Mouse (Mus musculus) c-Kit-positive CD71-positive TER-119-negative erythroid progenitor cells, embryonic 14.5 days (primary cell): ENCODE results near the gene Dtnb.

Source experiments
- DNase-seq: peaks from one replicate; pipeline ENCODE4 v3.0.0-alpha.2; 2013; ENCODE audit warnings: low read depth

The Dtnb gene

GRCm38 (mm10) chr12:3732623-3733265, 160.6 kb downstream of the Dtnb start:
- no peak for DNase-seq

DNA sequence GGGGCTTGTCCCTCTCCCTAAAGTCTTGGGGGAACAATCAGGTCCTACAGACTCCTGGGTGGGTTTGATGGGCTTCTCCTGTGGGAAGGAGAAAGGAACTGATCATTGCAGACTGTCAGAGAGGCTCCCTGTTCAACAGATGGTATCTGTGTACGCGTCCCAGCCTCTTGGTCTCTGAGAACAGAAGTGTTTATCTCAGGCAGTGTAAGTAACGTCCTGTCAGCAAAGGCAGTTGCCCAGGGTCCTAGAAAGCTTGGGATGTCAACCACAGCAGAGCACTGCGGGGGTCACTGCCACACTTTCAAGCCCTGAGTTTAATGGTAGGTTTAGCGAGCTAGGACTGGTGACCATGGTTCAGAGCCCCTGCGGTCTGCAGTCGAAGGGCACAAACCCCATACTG, 161.1 kb downstream of the Dtnb start:
- no peak for DNase-seq

- no peak for DNase-seq
These were observed 164.8 kb downstream of the Dtnb start for GRCm38 (mm10) chr12:3737009-3737408.

DNA sequence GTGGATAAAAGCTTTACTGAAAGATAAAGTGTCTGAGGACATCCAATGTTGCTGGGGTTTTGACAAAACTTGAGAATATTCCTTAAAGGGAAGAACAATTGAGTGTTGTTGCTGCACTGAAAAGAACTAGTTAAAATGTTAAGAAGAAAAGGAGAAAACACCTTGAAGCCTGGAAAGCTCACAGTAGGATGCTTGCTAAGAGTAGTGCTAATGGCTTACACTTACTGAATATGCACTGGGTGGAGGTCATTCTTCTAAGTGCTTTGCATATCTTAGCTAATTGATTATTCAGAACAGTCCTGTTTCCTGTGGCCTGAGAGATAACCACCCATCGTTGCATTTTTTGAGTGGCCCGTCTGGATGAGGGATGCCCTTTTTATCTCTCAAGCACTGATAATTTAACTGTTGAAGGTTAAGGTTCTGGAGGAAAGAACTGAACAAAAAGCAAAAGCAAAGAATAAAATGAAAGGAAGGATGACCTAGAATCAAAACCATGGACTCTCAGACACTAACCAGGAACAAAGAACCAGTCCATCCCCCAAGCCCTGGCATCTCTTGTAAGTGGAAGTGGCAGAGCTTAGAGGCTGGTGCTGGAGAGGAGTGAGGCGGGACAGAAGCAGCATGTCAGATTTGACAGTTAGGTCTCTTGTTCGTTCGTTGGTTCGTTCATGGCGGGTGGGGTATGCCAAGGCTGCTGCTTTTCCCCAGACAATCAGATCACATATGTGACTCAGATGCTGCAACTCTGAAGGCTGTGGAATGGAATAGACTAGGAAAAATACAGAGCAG, 166.8 kb downstream of the Dtnb start:
- DNase-seq: no peak

DNA sequence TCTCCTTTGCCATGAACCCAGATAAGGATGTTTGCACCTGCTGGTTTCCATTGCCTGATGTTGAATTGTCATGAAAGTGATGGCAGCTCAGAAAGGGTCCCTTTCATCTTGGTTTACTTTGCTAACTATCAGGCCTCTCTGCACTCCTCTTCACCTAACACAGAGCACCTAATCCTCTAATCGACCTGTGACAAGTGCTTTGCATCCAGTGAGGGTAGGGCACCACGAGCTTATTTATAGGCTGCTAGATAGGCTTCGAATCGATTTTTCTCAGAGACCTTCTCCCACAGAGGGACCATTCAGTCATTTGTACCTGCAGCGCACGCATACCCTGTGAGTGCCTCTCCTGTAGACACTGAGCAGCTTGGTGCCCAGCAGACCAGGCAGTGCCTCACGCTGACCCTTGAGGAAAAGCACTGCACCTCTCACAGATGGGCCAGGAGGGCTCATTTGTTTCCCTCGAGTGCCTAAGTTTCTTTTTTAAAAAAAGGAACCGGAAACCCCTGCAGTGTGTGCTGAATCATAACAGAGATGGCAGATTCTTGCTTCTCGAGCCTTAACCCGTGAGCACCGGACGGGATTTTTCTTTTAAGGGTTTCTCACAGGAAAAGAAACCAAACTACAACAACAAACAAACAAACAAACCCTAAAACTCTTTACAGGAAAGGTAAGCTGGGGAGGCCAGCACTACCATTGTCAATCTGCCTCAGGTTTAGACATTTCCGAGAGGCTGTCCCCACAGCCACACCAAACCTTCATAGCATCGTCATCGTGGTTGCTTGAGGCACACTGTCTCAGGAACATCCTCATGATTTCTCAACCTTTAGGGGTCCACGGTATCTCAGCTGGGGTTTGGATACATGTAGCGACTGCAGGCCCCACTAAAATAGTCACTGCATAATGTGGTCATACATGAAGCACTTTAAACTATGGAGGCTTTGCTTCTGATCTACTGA, 167.8 kb downstream of the Dtnb start:
- DNase-seq: no peak

- no peak for DNase-seq
These were observed 168.5 kb downstream of the Dtnb start for GRCm38 (mm10) chr12:3740705-3741081.

GRCm38 (mm10) chr12:3745432-3746105, 173.4 kb downstream of the Dtnb start:
- DNase-seq: no peak

DNA sequence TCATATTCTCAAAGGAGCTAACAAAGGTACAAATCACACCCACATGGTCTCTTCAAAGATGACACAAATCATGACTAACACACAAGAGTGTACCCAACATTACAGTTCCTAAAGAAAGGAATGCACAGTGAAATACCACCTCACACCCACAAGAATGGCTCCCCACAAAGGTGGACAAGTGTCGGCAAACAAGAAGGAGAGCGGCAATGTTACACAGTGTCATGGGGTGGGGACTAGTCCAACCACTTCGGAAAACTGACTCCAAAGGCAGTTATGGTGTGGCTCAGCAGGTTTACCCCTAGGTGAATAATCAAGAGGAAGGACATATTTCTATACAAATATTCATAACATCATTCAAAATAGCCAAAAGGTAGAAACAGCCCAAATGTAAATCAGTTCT, 174.2 kb downstream of the Dtnb start:
- DNase-seq: no peak

DNA sequence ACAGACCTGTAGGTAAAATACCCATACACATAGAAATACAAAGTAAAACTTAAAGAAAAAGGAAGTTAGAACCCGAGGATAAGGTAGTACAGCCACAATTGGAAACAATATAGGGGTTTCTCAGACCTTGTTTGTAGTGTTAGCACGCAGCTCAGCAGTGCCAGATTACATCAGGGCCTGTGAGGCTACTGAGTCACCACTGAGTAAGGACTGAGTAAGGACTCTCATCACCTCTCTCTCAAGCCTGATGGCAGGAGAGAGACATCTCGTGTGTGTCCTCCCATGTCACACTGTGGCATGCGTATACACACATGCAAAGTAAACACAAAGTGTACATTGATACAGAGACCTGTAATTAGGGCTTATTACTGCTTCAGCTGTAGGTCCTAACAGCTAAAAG, 175.4 kb downstream of the Dtnb start:
- DNase-seq: no peak

GRCm38 (mm10) chr12:3755522-3755921, 183.3 kb downstream of the Dtnb start:
- no peak for DNase-seq

GRCm38 (mm10) chr12:3756216-3756615, 184.0 kb downstream of the Dtnb start:
- DNase-seq: no peak

- no peak for DNase-seq
These were observed 185.9 kb downstream of the Dtnb start for GRCm38 (mm10) chr12:3758127-3758526.

- no peak for DNase-seq
These were observed 187.2 kb downstream of the Dtnb start for GRCm38 (mm10) chr12:3759419-3759818.

- no peak for DNase-seq
These were observed 188.9 kb downstream of the Dtnb start for GRCm38 (mm10) chr12:3760876-3761590.

GRCm38 (mm10) chr12:3761591-3762295, 189.6 kb downstream of the Dtnb start:
- no peak for DNase-seq

- no peak for DNase-seq
These were observed 192.1 kb downstream of the Dtnb start for GRCm38 (mm10) chr12:3764191-3764804.

DNA sequence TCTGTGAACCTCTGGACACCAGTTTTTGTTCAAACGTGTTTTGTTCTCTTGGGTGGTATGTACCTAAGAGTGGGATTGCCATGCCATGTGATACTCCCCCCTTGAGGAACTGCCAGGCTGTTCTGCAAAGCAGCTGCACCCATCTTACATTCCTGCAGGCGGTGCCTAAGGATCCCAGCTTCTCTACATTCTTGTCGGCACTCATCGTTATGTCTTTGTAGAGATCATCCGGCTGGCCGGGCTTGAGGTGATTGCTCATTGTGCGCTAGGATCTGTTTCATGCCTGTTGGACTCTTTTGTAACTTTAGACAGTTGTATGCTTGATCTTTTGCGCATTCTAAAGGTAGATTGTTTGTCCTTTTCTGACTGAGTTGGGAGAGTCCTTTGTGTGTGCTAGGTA, 195.2 kb downstream of the Dtnb start:
- no peak for DNase-seq

- DNase-seq: no peak
These were observed 196.2 kb downstream of the Dtnb start for GRCm38 (mm10) chr12:3768391-3768790.

DNA sequence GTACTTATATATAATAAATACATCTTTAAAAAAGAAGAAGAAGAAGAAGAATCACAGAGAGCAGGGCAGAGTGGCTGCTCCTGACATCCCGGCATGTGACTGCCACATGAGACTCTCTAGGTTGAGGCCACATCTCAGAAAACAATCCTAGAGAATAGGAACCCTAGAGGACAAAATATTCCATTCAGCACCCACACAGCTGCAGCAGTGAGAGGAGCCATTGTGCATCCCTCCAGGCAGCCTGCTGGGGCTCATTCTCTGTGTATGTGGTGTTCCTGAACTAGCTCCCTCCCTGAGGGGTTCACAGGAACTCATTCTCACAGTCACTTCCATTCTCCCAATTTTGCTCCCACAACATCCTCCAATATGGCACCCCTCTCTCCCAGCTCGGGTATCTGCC, 198.4 kb downstream of the Dtnb start:
- no peak for DNase-seq

GRCm38 (mm10) chr12:3771080-3771479, 198.9 kb downstream of the Dtnb start:
- no peak for DNase-seq
